Mouse (Mus musculus): ENCODE results near the gene Adcy9. TPM values are rescaled to one million over a fixed set of nuclear protein-coding genes. Genes with fewer than 3 reads are reported as not detected.

Gene Adcy9
- total and polyA plus RNA-seq, 3 experiments, result 1.1 to 3.1 (median 1.2) TPM

DNA sequence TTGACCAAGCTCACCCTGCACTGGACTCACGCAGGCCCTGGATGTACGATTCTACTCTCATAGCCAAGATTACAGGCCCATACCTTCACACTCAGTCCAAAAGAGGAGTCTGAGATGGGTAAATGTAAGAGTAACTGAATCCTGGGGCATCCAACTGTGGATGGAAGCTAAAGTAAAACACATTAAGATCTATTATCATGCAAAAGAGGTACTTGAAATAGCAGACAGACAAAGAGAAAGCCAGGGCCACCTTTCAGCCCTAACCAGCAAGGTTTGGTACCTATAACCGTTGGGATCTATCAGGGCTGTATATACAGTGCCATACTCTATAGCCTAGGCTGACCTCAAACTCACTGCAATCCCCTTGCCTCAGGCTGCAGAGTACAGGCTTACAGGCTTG, 127.0 kb downstream of the Adcy9 start:
- H3K36me3 ChIP-seq (replicated peaks in 1 of 2; ENCODE audit: control insufficient read depth in 1 of 2, insufficient read depth in 1 of 2, low read length in 1 of 2), result peaks cover 0 to 11% of the 10 kb centered on the region in 2 experiments
- H3K4me2 ChIP-seq (ENCODE audit: insufficient read depth, low read depth, poor library complexity, severe bottlenecking), result no peak overlapping the region
- no peak for TF ChIP-seq MAZ (IDR thresholded peaks at IDR 0.05; ENCODE audit: low read depth, low read length)
- TF ChIP-seq E2F4 (IDR thresholded peaks at IDR 0.05; ENCODE audit: insufficient replicate concordance, low read depth, low read length), result no peak
- TF ChIP-seq MAFK (IDR thresholded peaks at IDR 0.05; ENCODE audit: insufficient replicate concordance, low read length), result no peak
- TF ChIP-seq JUND (conservative IDR thresholded peaks at IDR 0.05; ENCODE audit: low read depth, low read length), result no peak
- TF ChIP-seq RCOR1 (conservative IDR thresholded peaks at IDR 0.05; ENCODE audit: low read depth, low read length), result no peak
- no peak for TF ChIP-seq CHD1 (IDR thresholded peaks at IDR 0.05; ENCODE audit: low read depth, low read length)
- TF ChIP-seq ZC3H11A (IDR thresholded peaks at IDR 0.05; ENCODE audit: low read depth, low read length), result no peak
- no peak for TF ChIP-seq IRF4 (IDR thresholded peaks at IDR 0.05; ENCODE audit: low read depth, low read length)
- no peak for TF ChIP-seq BHLHE40 (IDR thresholded peaks at IDR 0.05; ENCODE audit: low read depth, low read length)
- TF ChIP-seq MEF2A (IDR thresholded peaks at IDR 0.05; ENCODE audit: borderline replicate concordance, low read depth, low read length), result no peak
- TF ChIP-seq SIN3A (IDR thresholded peaks at IDR 0.05; ENCODE audit: low read length), result no peak
- no peak for TF ChIP-seq JUN (IDR thresholded peaks at IDR 0.05; ENCODE audit: insufficient read depth, low read depth, low read length)
- TF ChIP-seq POLR2AphosphoS2 (IDR thresholded peaks at IDR 0.05; ENCODE audit: low read depth, low read length), result no peak
- TF ChIP-seq SMC3 (IDR thresholded peaks at IDR 0.05; ENCODE audit: low read depth, low read length), result no peak
- TF ChIP-seq CHD2 (IDR thresholded peaks at IDR 0.05; ENCODE audit: low read length), result no peak
- no peak for TF ChIP-seq ZNF384 (IDR thresholded peaks at IDR 0.05; ENCODE audit: low read depth, low read length)
- no peak for TF ChIP-seq POLR2A (IDR thresholded peaks at IDR 0.05; ENCODE audit: low read depth, low read length)
- no peak for TF ChIP-seq MYC (IDR thresholded peaks at IDR 0.05; ENCODE audit: low read depth, low read length)
- no peak for TF ChIP-seq ZKSCAN1 (IDR thresholded peaks at IDR 0.05; ENCODE audit: borderline replicate concordance, low read depth, low read length)
- TF ChIP-seq NRF1 (IDR thresholded peaks at IDR 0.05; ENCODE audit: low read depth, low read length), result no peak
- H3K79me2 ChIP-seq (replicated peaks; ENCODE audit: control insufficient read depth, extremely low read depth, insufficient read depth, poor library complexity, severe bottlenecking), result no peaks in the 10 kb centered on the region
- dilution Hi-C loops (cut with MboI; ENCODE audit: extremely low pct_ligation_motif_present, extremely low pct_unique_long_range_greater_than_20kb, low sequenced_read_pairs), result no loop called here
- no peak overlapping the region for H3K4me3 ChIP-seq (replicated peaks in 1 of 3; ENCODE audit: low read depth in 2 of 3, low read length in 2 of 3, poor library complexity in 1 of 3)
- no peak for DNase-seq (ENCODE audit: extremely low read depth)
- H3K4me1 ChIP-seq (ENCODE audit: control insufficient read depth in 1 of 2, insufficient read depth in 2 of 2), result no peaks in the 10 kb centered on the region
- no peaks in the 10 kb centered on the region for H3K9me3 ChIP-seq (replicated peaks; ENCODE audit: low read length)
- in situ Hi-C loops (cut with MboI; ENCODE audit: low pct_ligation_motif_present, low pct_unique_long_range_greater_than_20kb, low sequenced_read_pairs), result loop anchor here (25.0 kb wide), 1 partner anchor 456 kb away; the partner anchor contains the start of genes Olfr15 and Zfp174
- H3K27me3 ChIP-seq (replicated peaks), result no peaks in the 10 kb centered on the region
- H3K9ac ChIP-seq (ENCODE audit: insufficient read depth, low read depth), result no peak overlapping the region
- H3K27ac ChIP-seq (ENCODE audit: insufficient read depth, low read depth), result no peak overlapping the region

DNA sequence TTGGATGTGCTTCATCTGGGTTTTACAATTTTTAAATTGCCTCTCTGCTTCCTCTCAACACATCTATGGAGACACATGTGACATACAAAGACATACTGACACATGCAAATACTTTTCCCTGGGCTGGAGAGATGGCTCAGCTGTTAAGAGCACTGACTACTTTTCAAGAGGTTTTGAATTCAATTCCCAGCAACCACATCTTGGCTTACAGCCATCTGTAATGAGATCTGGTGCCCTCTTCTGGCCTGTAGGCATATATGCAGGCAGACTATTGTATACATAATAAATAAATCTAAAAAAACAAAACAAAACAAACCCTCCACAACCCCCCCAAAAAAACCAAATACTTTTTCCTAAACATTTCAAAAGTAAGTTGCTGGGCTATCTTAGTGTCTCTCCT, 130.8 kb downstream of the Adcy9 start:
- Histone ChIP-seq H3K4me3 (replicated peaks in 1 of 3; ENCODE audit: low read depth in 2 of 3, low read length in 2 of 3, poor library complexity in 1 of 3) (no peak overlapping the region), H3K36me3 (replicated peaks in 1 of 2; ENCODE audit: control insufficient read depth in 1 of 2, insufficient read depth in 1 of 2, low read length in 1 of 2) (peaks cover 0 to 11% of the 10 kb centered on the region in 2 experiments), H3K4me2 (ENCODE audit: insufficient read depth, low read depth, poor library complexity, severe bottlenecking) (no peak overlapping the region), H3K79me2 (replicated peaks; ENCODE audit: control insufficient read depth, extremely low read depth, insufficient read depth, poor library complexity, severe bottlenecking) (no peaks in the 10 kb centered on the region), H3K27ac (ENCODE audit: insufficient read depth, low read depth) (no peak overlapping the region), H3K4me1 (ENCODE audit: control insufficient read depth in 1 of 2, insufficient read depth in 2 of 2) (peaks cover 0 to 8% of the 10 kb centered on the region in 2 experiments; a peak in 2 of 4 replicates), H3K27me3 (replicated peaks) (no peaks in the 10 kb centered on the region), H3K9me3 (replicated peaks; ENCODE audit: low read length) (no peaks in the 10 kb centered on the region), H3K9ac (ENCODE audit: insufficient read depth, low read depth) (no peak overlapping the region)
- TF ChIP-seq MEF2A (IDR thresholded peaks at IDR 0.05; ENCODE audit: borderline replicate concordance, low read depth, low read length) (no peak), RAD21 (IDR thresholded peaks at IDR 0.05; ENCODE audit: low read depth, low read length) (peak; percentile 55), SIN3A (IDR thresholded peaks at IDR 0.05; ENCODE audit: low read length) (no peak), JUN (IDR thresholded peaks at IDR 0.05; ENCODE audit: insufficient read depth, low read depth, low read length) (no peak), EP300 (IDR thresholded peaks at IDR 0.05; ENCODE audit: low read length) (no peak), PAX5 (IDR thresholded peaks at IDR 0.05; ENCODE audit: low read length) (no peak), USF1 (IDR thresholded peaks at IDR 0.05; ENCODE audit: low read depth, low read length) (no peak), CHD2 (IDR thresholded peaks at IDR 0.05; ENCODE audit: low read length) (no peak), IRF4 (IDR thresholded peaks at IDR 0.05; ENCODE audit: low read depth, low read length) (no peak), MXI1 (IDR thresholded peaks at IDR 0.05; ENCODE audit: low read depth, low read length) (no peak), E2F4 (IDR thresholded peaks at IDR 0.05; ENCODE audit: insufficient replicate concordance, low read depth, low read length) (no peak), SMC3 (IDR thresholded peaks at IDR 0.05; ENCODE audit: low read depth, low read length) (peak; percentile 50), GABPA (IDR thresholded peaks at IDR 0.05; ENCODE audit: insufficient replicate concordance, low read depth, low read length) (no peak), CTCF (conservative IDR thresholded peaks at IDR 0.05 in 1 of 2, IDR thresholded peaks at IDR 0.05 in 1 of 2; ENCODE audit: low read depth in 2 of 2, low read length in 2 of 2) (peak; percentile 42 to 66; a peak in 3 of 4 replicates), ZC3H11A (IDR thresholded peaks at IDR 0.05; ENCODE audit: low read depth, low read length) (no peak)
- DNase-seq (ENCODE audit: extremely low read depth), result no peak
- in situ Hi-C loops (cut with MboI; ENCODE audit: low pct_ligation_motif_present, low pct_unique_long_range_greater_than_20kb, low sequenced_read_pairs) (loop anchor here (25.0 kb wide), 1 partner anchor 452 kb away; the partner anchor contains the start of genes Olfr15 and Zfp174), dilution Hi-C loops (cut with MboI; ENCODE audit: extremely low pct_ligation_motif_present, extremely low pct_unique_long_range_greater_than_20kb, low sequenced_read_pairs) (no loop called here)
